Mouse (Mus musculus): ENCODE measurements around the gene Cyp2t4. TPM values are rescaled to one million over a fixed set of nuclear protein-coding genes. Genes with fewer than 3 reads are reported as not detected.

Cyp2t4 gene
- polyA plus RNA-seq, 1 experiment from 2014 or later = 0.09 TPM

- no peak for DNase-seq (ENCODE audit: low spot score)
- H3K27me3 ChIP-seq (replicated peaks; ENCODE audit: low read depth, poor library complexity, severe bottlenecking) = no peaks in the 10 kb centered on the region
- no peaks in the 10 kb centered on the region for H3K36me3 ChIP-seq (replicated peaks)
- no peaks in the 10 kb centered on the region for H3K9me3 ChIP-seq
- 87% methylated on average over 22 of the region's 22 CpGs for WGBS
- H3K4me1 ChIP-seq = no peaks in the 10 kb centered on the region
- no peak overlapping the region for H3K27ac ChIP-seq (replicated peaks)
- no peak overlapping the region for H3K4me3 ChIP-seq
Measured at GRCm38 (mm10) chr7:27130521-27131370, 22.8 kb upstream of the Cyp2t4 start.

GRCm38 (mm10) chr7:27131387-27131786 is 22.1 kb upstream of the Cyp2t4 start:
- Histone ChIP-seq H3K4me1 (no peaks in the 10 kb centered on the region), H3K27me3 (replicated peaks; ENCODE audit: low read depth, poor library complexity, severe bottlenecking) (no peaks in the 10 kb centered on the region), H3K4me3 (no peak overlapping the region), H3K9me3 (no peaks in the 10 kb centered on the region), H3K36me3 (replicated peaks) (no peaks in the 10 kb centered on the region), H3K27ac (replicated peaks) (no peak overlapping the region)
- no peak for DNase-seq (ENCODE audit: low spot score)
- WGBS = 65% methylated on average over 2 of the region's 2 CpGs

GRCm38 (mm10) chr7:27132588-27132987 is 20.9 kb upstream of the Cyp2t4 start:
- Histone ChIP-seq H3K27ac (replicated peaks) (no peak overlapping the region), H3K4me1 (no peaks in the 10 kb centered on the region), H3K36me3 (replicated peaks) (no peaks in the 10 kb centered on the region), H3K9me3 (no peaks in the 10 kb centered on the region), H3K27me3 (replicated peaks; ENCODE audit: low read depth, poor library complexity, severe bottlenecking) (no peaks in the 10 kb centered on the region), H3K4me3 (no peak overlapping the region)
- peak; percentile 68 for DNase-seq (ENCODE audit: low spot score)
- 16% methylated on average over 10 of the region's 10 CpGs for WGBS

DNA sequence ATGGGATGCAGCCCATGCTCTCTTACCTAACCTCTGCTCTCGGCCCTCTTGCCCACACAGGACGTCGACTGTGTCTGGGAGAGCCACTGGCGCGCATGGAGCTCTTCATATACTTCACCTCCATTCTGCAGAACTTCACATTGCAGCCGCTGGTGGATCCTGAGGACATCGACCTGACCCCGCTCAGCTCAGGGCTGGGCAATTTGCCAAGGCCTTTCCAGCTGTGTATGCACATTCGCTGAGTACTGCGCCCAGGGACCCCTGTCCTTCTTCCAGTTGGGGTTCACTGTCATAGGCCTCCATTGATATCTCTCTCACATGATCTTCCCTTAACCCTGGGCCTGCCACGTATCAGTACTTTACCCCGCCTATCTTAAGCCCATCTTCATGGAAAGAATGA is 20.4 kb upstream of the Cyp2t4 start:
- no peak overlapping the region for H3K4me3 ChIP-seq
- H3K27ac ChIP-seq (replicated peaks) = no peak overlapping the region
- 82% methylated on average over 12 of the region's 12 CpGs for WGBS
- no peaks in the 10 kb centered on the region for H3K36me3 ChIP-seq (replicated peaks)
- no peak for DNase-seq (ENCODE audit: low spot score)
- no peaks in the 10 kb centered on the region for H3K4me1 ChIP-seq
- no peaks in the 10 kb centered on the region for H3K27me3 ChIP-seq (replicated peaks; ENCODE audit: low read depth, poor library complexity, severe bottlenecking)
- H3K9me3 ChIP-seq = no peaks in the 10 kb centered on the region

GRCm38 (mm10) chr7:27133757-27134156 is 19.8 kb upstream of the Cyp2t4 start:
- 80% methylated on average over 4 of the region's 4 CpGs for WGBS
- H3K4me3 ChIP-seq = no peak overlapping the region
- H3K4me1 ChIP-seq = no peaks in the 10 kb centered on the region
- H3K9me3 ChIP-seq = no peaks in the 10 kb centered on the region
- DNase-seq (ENCODE audit: low spot score) = no peak
- H3K36me3 ChIP-seq (replicated peaks) = no peaks in the 10 kb centered on the region
- H3K27me3 ChIP-seq (replicated peaks; ENCODE audit: low read depth, poor library complexity, severe bottlenecking) = no peaks in the 10 kb centered on the region
- H3K27ac ChIP-seq (replicated peaks) = no peak overlapping the region

- no peak for DNase-seq (ENCODE audit: low spot score)
- 71% methylated on average over 8 of the region's 8 CpGs for WGBS
Measured at GRCm38 (mm10) chr7:27136410-27136996, 17.0 kb upstream of the Cyp2t4 start.

DNA sequence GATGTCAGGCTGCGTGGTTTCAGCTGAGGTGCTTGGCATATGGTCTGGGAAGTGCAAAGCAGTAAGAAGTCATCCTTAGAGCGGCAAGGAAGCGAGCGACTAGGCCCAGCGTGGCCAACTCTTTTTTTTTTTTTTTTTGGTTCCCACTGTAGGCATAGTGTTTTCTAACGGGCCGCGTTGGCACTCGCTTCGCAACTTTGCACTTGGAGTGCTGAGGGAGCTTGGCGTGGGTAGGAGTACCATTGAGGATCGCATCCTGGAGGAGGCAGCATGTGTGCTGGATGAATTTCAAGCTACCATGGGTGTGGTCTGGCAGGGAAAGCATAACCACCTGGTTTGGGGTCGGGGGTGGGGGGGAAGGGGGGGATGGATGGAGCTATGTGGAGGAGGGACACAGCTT is 2.5 kb downstream of the Cyp2t4 start:
- Histone ChIP-seq H3K36me3 (replicated peaks) (peaks cover 41% of the 10 kb centered on the region), H3K4me1 (peaks cover 9% of the 10 kb centered on the region), H3K9me3 (no peaks in the 10 kb centered on the region), H3K4me3 (no peak overlapping the region), H3K27ac (replicated peaks) (no peak overlapping the region), H3K27me3 (replicated peaks; ENCODE audit: low read depth, poor library complexity, severe bottlenecking) (no peaks in the 10 kb centered on the region)
- no peak for DNase-seq (ENCODE audit: low spot score)
- WGBS = 85% methylated on average over 13 of the region's 13 CpGs

More at GRCm38 (mm10) chr7:27136410-27136996, 17.0 kb upstream of the Cyp2t4 start:
- H3K4me3 ChIP-seq = no peak overlapping the region
- no peaks in the 10 kb centered on the region for H3K27me3 ChIP-seq (replicated peaks; ENCODE audit: low read depth, poor library complexity, severe bottlenecking)
- H3K9me3 ChIP-seq = peaks cover 12% of the 10 kb centered on the region
- no peak overlapping the region for H3K27ac ChIP-seq (replicated peaks)
- H3K36me3 ChIP-seq (replicated peaks) = no peaks in the 10 kb centered on the region
- no peaks in the 10 kb centered on the region for H3K4me1 ChIP-seq

- no peaks in the 10 kb centered on the region for H3K9me3 ChIP-seq
- H3K4me1 ChIP-seq = peaks cover 26% of the 10 kb centered on the region
- H3K27me3 ChIP-seq (replicated peaks; ENCODE audit: low read depth, poor library complexity, severe bottlenecking) = no peaks in the 10 kb centered on the region
- 95% methylated on average over 9 of the region's 9 CpGs for WGBS
- DNase-seq (ENCODE audit: low spot score) = no peak
- H3K27ac ChIP-seq (replicated peaks) = no peak overlapping the region
- H3K36me3 ChIP-seq (replicated peaks) = peaks cover 62% of the 10 kb centered on the region
- no peak overlapping the region for H3K4me3 ChIP-seq
Measured at GRCm38 (mm10) chr7:27158171-27158570, 4.7 kb downstream of the Cyp2t4 start.

GRCm38 (mm10) chr7:27159256-27159655 is 5.7 kb downstream of the Cyp2t4 start:
- WGBS = 93% methylated on average over 6 of the region's 6 CpGs
- H3K9me3 ChIP-seq = no peaks in the 10 kb centered on the region

DNA sequence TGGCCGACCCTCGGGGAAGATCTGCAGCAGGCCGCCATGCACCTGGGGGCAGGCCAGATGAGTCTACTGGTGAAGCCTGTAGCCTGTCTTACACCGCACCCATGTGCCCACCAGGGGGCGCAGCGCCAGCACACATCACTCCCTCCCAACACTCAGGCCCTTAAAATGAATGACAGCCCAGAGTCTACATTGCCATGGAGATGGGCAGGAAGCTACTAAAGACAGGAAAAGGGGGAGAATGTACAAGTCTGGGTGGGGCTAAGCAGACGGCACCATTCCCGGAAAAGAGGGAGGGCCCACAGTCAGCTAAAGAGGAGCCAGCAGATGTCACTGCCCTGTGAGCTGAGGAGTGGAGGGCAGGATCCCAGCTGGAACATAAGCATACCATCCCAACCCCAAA is 6.4 kb downstream of the Cyp2t4 start:
- WGBS = 22% methylated on average over 8 of the region's 8 CpGs
- H3K9me3 ChIP-seq = no peaks in the 10 kb centered on the region
- peaks cover 43% of the 10 kb centered on the region for H3K4me1 ChIP-seq
- DNase-seq (ENCODE audit: low spot score) = peak; percentile 90
- H3K4me3 ChIP-seq = no peak overlapping the region
- H3K36me3 ChIP-seq (replicated peaks) = peaks cover 79% of the 10 kb centered on the region
- no peak overlapping the region for H3K27ac ChIP-seq (replicated peaks)
- H3K27me3 ChIP-seq (replicated peaks; ENCODE audit: low read depth, poor library complexity, severe bottlenecking) = no peaks in the 10 kb centered on the region

More at GRCm38 (mm10) chr7:27159256-27159655, 5.7 kb downstream of the Cyp2t4 start:
- Histone ChIP-seq H3K4me1 (peaks cover 37% of the 10 kb centered on the region), H3K36me3 (replicated peaks) (peaks cover 73% of the 10 kb centered on the region), H3K27ac (replicated peaks) (no peak overlapping the region), H3K4me3 (no peak overlapping the region), H3K27me3 (replicated peaks; ENCODE audit: low read depth, poor library complexity, severe bottlenecking) (no peaks in the 10 kb centered on the region)
- DNase-seq (ENCODE audit: low spot score) = no peak

- H3K36me3 ChIP-seq (replicated peaks) = peaks cover 86% of the 10 kb centered on the region
- no peaks in the 10 kb centered on the region for H3K27me3 ChIP-seq (replicated peaks; ENCODE audit: low read depth, poor library complexity, severe bottlenecking)
- no peak overlapping the region for H3K4me3 ChIP-seq
- peaks cover 53% of the 10 kb centered on the region for H3K4me1 ChIP-seq
- 91% methylated on average over 3 of the region's 3 CpGs for WGBS
- H3K27ac ChIP-seq (replicated peaks) = no peak overlapping the region
- no peaks in the 10 kb centered on the region for H3K9me3 ChIP-seq
- no peak for DNase-seq (ENCODE audit: low spot score)
Measured at GRCm38 (mm10) chr7:27160921-27161320, 7.4 kb downstream of the Cyp2t4 start.

DNA sequence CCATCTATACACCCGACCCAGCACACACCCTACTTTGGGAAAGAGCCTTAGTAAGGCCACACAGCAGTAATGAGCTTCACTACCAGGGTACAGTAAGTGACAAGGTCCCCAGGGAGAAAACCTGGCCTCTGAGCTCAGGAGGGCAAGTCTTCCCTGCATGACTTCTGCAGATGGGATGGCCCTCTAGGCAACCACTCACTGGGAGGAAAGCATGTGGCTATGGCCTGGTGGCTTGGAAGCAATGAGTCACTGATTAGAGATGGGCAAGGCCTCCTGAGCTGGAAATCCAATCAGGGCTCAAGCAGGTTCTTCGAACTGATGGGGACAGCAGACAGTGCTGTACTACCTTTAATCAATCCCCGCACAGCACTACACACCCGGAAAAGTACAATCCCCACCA is 8.2 kb downstream of the Cyp2t4 start:
- H3K4me3 ChIP-seq = no peak overlapping the region
- no peak for DNase-seq (ENCODE audit: low spot score)
- H3K4me1 ChIP-seq = peaks cover 53% of the 10 kb centered on the region
- H3K36me3 ChIP-seq (replicated peaks) = peaks cover 83% of the 10 kb centered on the region
- H3K27me3 ChIP-seq (replicated peaks; ENCODE audit: low read depth, poor library complexity, severe bottlenecking) = no peaks in the 10 kb centered on the region
- H3K9me3 ChIP-seq = 0 out of 2 replicates have a peak, but pooled peaks cover 2% of the 10 kb centered on the region
- H3K27ac ChIP-seq (replicated peaks) = no peak overlapping the region
- 88% methylated on average over 4 of the region's 4 CpGs for WGBS
